Mouse (Mus musculus): ENCODE results near the gene Ttc21a. TPM values are rescaled to one million over a fixed set of nuclear protein-coding genes. Genes with fewer than 3 reads are reported as not detected.

Gene Ttc21a
- not detected for polyA plus RNA-seq (2017; shearing (Covaris generic))

DNA sequence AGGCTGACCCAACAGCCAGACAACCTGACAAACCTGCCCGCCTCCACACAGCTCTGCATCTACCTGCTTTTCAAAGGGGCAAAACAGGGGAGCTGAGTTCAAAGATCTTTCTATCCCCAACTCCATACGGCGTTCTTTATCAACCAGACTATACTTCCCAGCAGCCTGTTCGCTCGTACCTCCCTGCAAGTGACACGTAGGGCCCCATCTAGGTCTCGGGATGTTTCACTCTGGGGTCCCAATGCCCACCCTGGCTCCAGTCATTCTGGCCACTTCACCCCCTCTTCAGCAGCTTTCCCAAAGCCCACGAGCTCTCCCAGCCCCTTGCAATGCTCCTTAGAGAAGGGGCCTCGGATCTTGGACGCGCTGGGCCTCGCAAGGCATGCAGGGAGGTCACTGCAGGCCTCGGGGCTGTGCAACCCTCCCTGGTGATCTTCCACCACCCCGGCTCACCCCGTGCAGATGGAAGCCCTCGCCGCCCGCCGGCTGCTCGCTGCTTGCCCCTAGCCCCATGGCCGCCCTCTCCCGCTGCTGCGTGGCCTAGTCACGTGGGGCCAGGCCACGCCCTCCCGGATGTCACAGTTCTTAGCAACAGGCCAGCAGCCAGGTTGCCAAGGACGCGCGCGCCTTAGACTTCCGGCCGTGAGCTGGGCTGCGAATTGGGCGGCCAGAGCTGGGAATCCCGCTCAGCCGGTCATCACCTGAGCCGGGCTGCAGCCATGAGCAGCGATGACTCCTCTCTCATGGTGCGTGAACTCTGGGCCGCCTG lies at the start of gene Ttc21a, which contains the start of gene Gorasp1:
Gene Ttc21a (plus strand): TSS at position 602 of the 769 bp plus-strand sequence.
Gene Gorasp1 (minus strand): TSS at position 561 of the 769 bp plus-strand sequence.

DNA sequence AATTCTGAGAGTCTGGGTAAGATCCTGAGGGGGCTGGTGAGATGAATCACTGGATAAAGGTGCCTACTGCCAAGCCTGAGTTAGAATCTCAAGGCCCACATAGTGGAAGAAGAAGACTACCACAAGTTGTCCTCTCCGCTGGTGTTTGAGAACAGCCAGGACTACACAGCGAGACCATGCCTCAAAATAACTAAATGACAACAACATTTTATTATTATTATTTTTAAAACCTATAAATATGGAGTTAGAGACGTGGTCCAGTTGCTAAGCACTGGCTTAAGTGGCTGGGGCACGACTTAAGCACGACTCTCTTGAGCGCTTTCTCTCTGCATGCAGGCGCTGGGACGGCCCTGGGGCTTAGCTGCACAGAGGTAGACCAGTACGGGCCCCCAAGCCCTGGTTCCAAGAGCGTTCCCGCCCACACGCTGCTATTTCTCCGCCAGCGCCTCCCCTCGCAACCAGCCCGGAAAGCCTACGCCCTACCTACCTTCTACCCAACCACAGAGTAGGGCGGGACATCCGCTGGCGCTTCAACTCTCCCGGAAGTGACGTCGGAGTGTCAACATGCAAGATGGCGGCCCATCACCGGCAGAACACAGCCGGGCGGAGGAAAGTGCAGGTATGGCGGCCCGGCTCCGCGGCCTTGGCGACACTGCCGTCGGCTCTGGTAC lies 42.9 kb upstream of the Ttc21a start, which contains the start of gene Wdr48:
Gene Wdr48 (plus strand): TSS at position 540 of the 671 bp plus-strand sequence.

DNA sequence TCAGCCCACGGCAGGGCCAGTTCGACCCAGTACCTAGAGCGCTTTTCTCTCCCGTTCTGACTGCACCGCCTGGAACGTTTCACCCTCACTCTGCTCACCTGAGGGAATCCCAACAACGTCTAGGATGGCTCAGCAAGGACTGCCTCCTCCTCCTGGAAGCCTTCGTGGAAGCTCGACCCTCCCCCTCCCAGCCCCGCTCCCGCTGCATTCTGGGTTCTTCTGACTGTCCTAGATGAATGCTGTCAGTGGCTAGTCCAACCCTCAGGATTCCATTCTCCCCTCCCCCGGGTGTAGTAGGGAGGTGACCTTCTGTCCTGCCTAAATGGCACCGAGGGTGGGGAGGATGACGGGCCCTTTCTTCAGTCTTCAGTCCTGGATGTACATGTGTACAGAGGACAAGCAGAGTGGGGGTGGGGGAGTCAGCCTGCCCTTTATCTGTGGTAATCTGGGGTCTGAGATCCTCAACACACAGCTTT lies 47.2 kb downstream of the Ttc21a start, which contains the start of gene Csrnp1:
Gene Csrnp1 (minus strand): TSS at position 123 of the 476 bp plus-strand sequence.

Other genes with a start within 250 kb of the Ttc21a start
- not detected for gene Scn10a, start 218.3 kb upstream of the Ttc21a start, polyA plus RNA-seq (2017; shearing (Covaris generic))
- gene Scn11a, start 112.2 kb upstream of the Ttc21a start, polyA plus RNA-seq (2017; shearing (Covaris generic)): 0.59 TPM
- gene Wdr48, start 42.7 kb upstream of the Ttc21a start, polyA plus RNA-seq (2017; shearing (Covaris generic)): 66.7 TPM
- 11.9 TPM for gene Gorasp1, start within 50 bp of the Ttc21a start, polyA plus RNA-seq (2017; shearing (Covaris generic))
- 64.2 TPM for gene Csrnp1, start 47.1 kb downstream of the Ttc21a start, polyA plus RNA-seq (2017; shearing (Covaris generic))
- gene Xirp1, start 86.0 kb downstream of the Ttc21a start, polyA plus RNA-seq (2017; shearing (Covaris generic)): not detected
- gene Cx3cr1, start 132.3 kb downstream of the Ttc21a start, polyA plus RNA-seq (2017; shearing (Covaris generic)): 0.23 TPM
- 93.2 TPM for gene Ccr8, start 154.5 kb downstream of the Ttc21a start, polyA plus RNA-seq (2017; shearing (Covaris generic))
- 51.5 TPM for gene Slc25a38, start 172.8 kb downstream of the Ttc21a start, polyA plus RNA-seq (2017; shearing (Covaris generic))
- gene Rpsa, start 190.1 kb downstream of the Ttc21a start, polyA plus RNA-seq (2017; shearing (Covaris generic)): 2,080 TPM
- gene Mobp, start 212.1 kb downstream of the Ttc21a start, polyA plus RNA-seq (2017; shearing (Covaris generic)): not detected

Data from activated CD4-positive, CD25-positive, alpha-beta regulatory T cell, adult 9 weeks (primary cell).